In the genomic region with DNA sequence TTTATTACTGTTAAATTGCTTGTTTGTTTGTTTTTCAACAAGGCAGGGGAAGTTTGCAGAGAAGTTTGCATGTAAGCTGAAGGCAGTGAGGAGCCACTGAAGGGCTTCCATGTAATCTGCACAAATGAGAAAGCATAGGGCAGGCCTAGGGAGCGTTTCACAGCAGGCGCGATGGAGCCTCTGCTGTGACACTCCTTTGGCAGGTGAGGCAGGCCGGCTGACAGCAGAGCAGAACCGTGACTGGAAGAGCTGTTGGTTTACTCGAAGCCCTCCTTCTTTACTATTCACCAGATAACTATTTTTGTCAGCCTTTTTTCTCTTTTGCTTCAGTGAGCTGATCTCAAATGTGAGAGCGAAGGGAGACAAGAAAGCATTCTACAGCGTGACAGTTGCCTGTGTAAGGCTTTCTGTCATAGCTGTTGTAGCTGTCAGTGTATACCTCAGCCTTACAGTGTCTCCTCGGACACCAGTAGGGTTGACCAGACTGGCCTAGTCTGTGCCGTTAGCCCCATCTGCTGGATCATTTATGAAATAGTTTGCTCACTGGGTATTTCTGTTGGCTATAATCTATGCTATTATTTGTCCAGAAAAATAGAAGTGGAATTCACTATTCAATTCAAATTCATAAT, we compare ENCODE assay signal across 8 mouse cellular contexts.
DNase-seq lines count a peak whose midpoint lies in the region; ATAC-seq and TF ChIP-seq lines count a peak whose summit lies in the region.

No protein-coding gene starts in this region.

- no peak overlapping the region for H3K9ac ChIP-seq in forebrain, embryonic 11.5 days (ENCODE audit: low read length)
- no peak overlapping the region for H3K9ac ChIP-seq in MEL (ENCODE audit: control insufficient read depth, low read depth, low read length, poor library complexity, severe bottlenecking)
- no peak overlapping the region for H3K9ac ChIP-seq in heart, postnatal 0 days (replicated peaks; ENCODE audit: low read depth, low read length)

- TF ChIP-seq POLR2A in MEL (IDR thresholded peaks at IDR 0.05; ENCODE audit: control insufficient read depth in 1 of 2, insufficient read depth in 1 of 2, low read depth in 1 of 2, low read length in 2 of 2, poor library complexity in 1 of 2): no peak

- peak; percentile 52 for DNase-seq in forebrain, embryonic 11.5 days (ENCODE audit: low spot score)
- no peak for DNase-seq in forebrain, embryonic 10.5 days (ENCODE audit: extremely low spot score, low spot score)
- DNase-seq in MEL (ENCODE audit: low read depth, low spot score): peak; percentile 24
- DNase-seq in cerebellum, adult 9-10 months: peak; percentile 71
- peak; percentile 76 for DNase-seq in heart, postnatal 0 days (ENCODE audit: low spot score)
- DNase-seq in kidney, postnatal 4 days: peak; percentile 36 to 52
- peak; percentile 72 for DNase-seq in lung, postnatal 10 days
- DNase-seq in retina, postnatal 7 days (ENCODE audit: low read depth, low spot score): peak; percentile 41

- no peak overlapping the region for H3K4me3 ChIP-seq in forebrain, embryonic 11.5 days (ENCODE audit: low read depth, low read length)
- H3K4me3 ChIP-seq in forebrain, embryonic 10.5 days: no peak overlapping the region
- H3K4me3 ChIP-seq in MEL (ENCODE audit: control insufficient read depth in 1 of 2, insufficient read depth in 1 of 2, low read depth in 2 of 2, low read length in 2 of 2): no peak overlapping the region
- H3K4me3 ChIP-seq in heart, postnatal 0 days (ENCODE audit: low read depth, low read length): no peak overlapping the region

- ATAC-seq in forebrain, embryonic 11.5 days (replicated peaks; ENCODE audit: low FRiP score): 0 out of 2 replicates have a peak, but pooled peaks have one; percentile 69
- peak; percentile 85 for ATAC-seq in heart, postnatal 0 days (ENCODE audit: insufficient read depth, low read depth)

- H3K27ac ChIP-seq in forebrain, embryonic 11.5 days (ENCODE audit: low read depth, low read length): no peak overlapping the region
- no peak overlapping the region for H3K27ac ChIP-seq in forebrain, embryonic 10.5 days
- H3K27ac ChIP-seq in MEL (ENCODE audit: control insufficient read depth, low read depth, low read length): no peak overlapping the region
- H3K27ac ChIP-seq in heart, postnatal 0 days (ENCODE audit: low read depth): no peak overlapping the region

- TF ChIP-seq EP300 in MEL (IDR thresholded peaks at IDR 0.05; ENCODE audit: low read depth in 1 of 2, low read length in 2 of 2): no peak
- no peak for TF ChIP-seq EP300 in heart, postnatal 0 days (IDR thresholded peaks at IDR 0.05; ENCODE audit: low read depth)

- WGBS in forebrain, embryonic 11.5 days: 42% methylated on average over 10 of the region's 10 CpGs
- 55% methylated on average over 10 of the region's 10 CpGs for WGBS in forebrain, embryonic 10.5 days
- WGBS in heart, postnatal 0 days: 45% methylated on average over 10 of the region's 10 CpGs

- no peaks in the 10 kb centered on the region for H3K9me3 ChIP-seq in forebrain, embryonic 11.5 days (ENCODE audit: control insufficient read depth, low read length)
- no peaks in the 10 kb centered on the region for H3K9me3 ChIP-seq in forebrain, embryonic 10.5 days
- H3K9me3 ChIP-seq in MEL (replicated peaks; ENCODE audit: insufficient read depth, low read length): no peaks in the 10 kb centered on the region
- H3K9me3 ChIP-seq in heart, postnatal 0 days (replicated peaks; ENCODE audit: control insufficient read depth, low read length): no peaks in the 10 kb centered on the region

- no peaks in the 10 kb centered on the region for H3K79me2 ChIP-seq in MEL (ENCODE audit: control insufficient read depth, insufficient read depth, low read length, poor library complexity)

- H3K36me3 ChIP-seq in forebrain, embryonic 11.5 days (ENCODE audit: control insufficient read depth, insufficient read depth, low read length): no peaks in the 10 kb centered on the region
- no peaks in the 10 kb centered on the region for H3K36me3 ChIP-seq in forebrain, embryonic 10.5 days (replicated peaks)
- peaks cover 0 to 6% of the 10 kb centered on the region in 2 experiments; a peak in 2 of 4 replicates for H3K36me3 ChIP-seq in MEL (ENCODE audit: control insufficient read depth in 1 of 2, insufficient read depth in 2 of 2, low read length in 2 of 2)
- peaks cover 26% of the 10 kb centered on the region for H3K36me3 ChIP-seq in heart, postnatal 0 days (replicated peaks; ENCODE audit: control insufficient read depth, insufficient read depth, low read length)

- no peaks in the 10 kb centered on the region for H3K4me1 ChIP-seq in forebrain, embryonic 11.5 days (replicated peaks; ENCODE audit: control insufficient read depth, insufficient read depth, low read length)
- H3K4me1 ChIP-seq in forebrain, embryonic 10.5 days: no peaks in the 10 kb centered on the region
- H3K4me1 ChIP-seq in MEL (ENCODE audit: control insufficient read depth in 1 of 2, insufficient read depth in 2 of 2, low read length in 2 of 2): no peaks in the 10 kb centered on the region
- H3K4me1 ChIP-seq in heart, postnatal 0 days (ENCODE audit: control insufficient read depth, insufficient read depth): no peaks in the 10 kb centered on the region

- peak; percentile 13 to 61 (median 42); a peak in 4 of 6 replicates for TF ChIP-seq CTCF in MEL (IDR thresholded peaks at IDR 0.05 in 2 of 3, conservative IDR thresholded peaks at IDR 0.05 in 1 of 3; ENCODE audit: control insufficient read depth in 1 of 3, insufficient read depth in 1 of 3, low read depth in 2 of 3, low read length in 3 of 3, poor library complexity in 1 of 3, severe bottlenecking in 1 of 3)
- peak; percentile 78 for TF ChIP-seq CTCF in heart, postnatal 0 days (IDR thresholded peaks at IDR 0.05; ENCODE audit: low read depth)

- no peak overlapping the region for H3K4me2 ChIP-seq in forebrain, embryonic 11.5 days (ENCODE audit: low read depth, low read length, severe bottlenecking)
- no peak overlapping the region for H3K4me2 ChIP-seq in heart, postnatal 0 days (ENCODE audit: low read depth, low read length)

- no peaks in the 10 kb centered on the region for H3K27me3 ChIP-seq in forebrain, embryonic 11.5 days (ENCODE audit: control insufficient read depth, insufficient read depth, low read length)
- H3K27me3 ChIP-seq in forebrain, embryonic 10.5 days (ENCODE audit: poor library complexity, severe bottlenecking): no peaks in the 10 kb centered on the region
- no peaks in the 10 kb centered on the region for H3K27me3 ChIP-seq in MEL (ENCODE audit: control insufficient read depth in 1 of 2, insufficient read depth in 2 of 2, low read length in 2 of 2)
- H3K27me3 ChIP-seq in heart, postnatal 0 days (ENCODE audit: control insufficient read depth, insufficient read depth, low read length): no peaks in the 10 kb centered on the region

- peak; percentile 65 for TF ChIP-seq RAD21 in MEL (IDR thresholded peaks at IDR 0.05; ENCODE audit: low read depth, low read length)

TF ChIP-seq in MEL, 35 proteins besides CTCF, POLR2A, EP300 and RAD21:
- no peak for TF ChIP-seq MAFK (IDR thresholded peaks at IDR 0.05; ENCODE audit: borderline replicate concordance, low read depth, low read length)
- peak; percentile 62 for TF ChIP-seq SMC3 (IDR thresholded peaks at IDR 0.05; ENCODE audit: low read depth, low read length)
- TF ChIP-seq ZC3H11A (IDR thresholded peaks at IDR 0.05; ENCODE audit: low read depth, low read length): peak; percentile 30; the same call in 1 of the 2 replicates
TF ChIP-seq in MEL: peak in this region for 2.
